In the genomic region with DNA sequence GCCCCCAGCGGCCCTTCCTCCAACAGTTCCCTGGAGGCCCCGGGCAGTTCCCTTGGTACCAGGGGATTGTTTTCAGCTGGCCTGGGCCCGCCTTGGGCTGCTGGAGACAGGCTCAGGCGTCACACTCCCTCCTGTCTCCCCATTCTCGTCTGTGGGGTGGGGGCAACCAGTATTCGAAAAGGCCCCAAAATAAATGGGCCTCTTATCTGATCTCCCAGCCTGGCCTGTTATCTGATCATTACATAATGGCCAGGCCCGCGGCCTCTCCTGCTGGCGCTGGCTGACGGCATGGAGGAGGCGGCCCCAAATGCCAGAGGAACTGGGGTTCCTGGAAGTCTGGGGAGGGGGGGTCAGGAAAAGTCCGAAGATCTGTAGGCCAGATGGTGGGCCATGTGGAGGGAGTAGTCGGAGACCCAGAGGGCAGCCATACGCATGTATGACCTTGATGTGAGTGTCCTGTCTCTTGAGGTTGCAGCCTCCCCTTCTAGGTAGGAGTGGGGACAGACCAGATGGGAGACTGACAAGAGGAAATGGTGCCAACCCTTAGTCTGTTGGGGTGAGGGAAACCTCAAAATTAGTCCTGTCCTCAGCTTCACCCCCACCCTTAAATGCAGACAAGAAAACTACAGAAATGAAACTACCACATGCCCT, we compare ENCODE assay signal across 8 mouse cellular contexts. TPM values are rescaled to one million over a fixed set of nuclear protein-coding genes. Genes with fewer than 3 reads are reported as not detected.
DNase-seq lines count a peak whose midpoint lies in the region; ATAC-seq and TF ChIP-seq lines count a peak whose summit lies in the region.

No protein-coding gene starts in this region.

- no peaks in the 10 kb centered on the region for H3K27me3 ChIP-seq in neural tube, embryonic 13.5 days
- no peaks in the 10 kb centered on the region for H3K27me3 ChIP-seq in hindbrain, embryonic 15.5 days
- no peaks in the 10 kb centered on the region for H3K27me3 ChIP-seq in liver, embryonic 14.5 days (ENCODE audit: control insufficient read depth, insufficient read depth, low read length)
- H3K27me3 ChIP-seq in stomach, postnatal 0 days (ENCODE audit: control insufficient read depth, insufficient read depth, low read length), result no peaks in the 10 kb centered on the region

- TF ChIP-seq EP300 in liver, embryonic 14.5 days (IDR thresholded peaks at IDR 0.05; ENCODE audit: low read depth), result no peak
- TF ChIP-seq EP300 in stomach, postnatal 0 days (optimal IDR thresholded peaks at IDR 0.05), result no peak

- H3K4me3 ChIP-seq in neural tube, embryonic 13.5 days, result no peak overlapping the region
- H3K4me3 ChIP-seq in hindbrain, embryonic 15.5 days, result no peak overlapping the region
- no peak overlapping the region for H3K4me3 ChIP-seq in liver, embryonic 14.5 days (ENCODE audit: insufficient read depth in 1 of 2, low read depth in 2 of 2, low read length in 2 of 2)
- H3K4me3 ChIP-seq in stomach, postnatal 0 days (ENCODE audit: low read depth, low read length), result no peak overlapping the region

- WGBS in neural tube, embryonic 13.5 days, result 79% methylated on average over 14 of the region's 14 CpGs
- 70% methylated on average over 14 of the region's 14 CpGs for WGBS in hindbrain, embryonic 15.5 days
- 45% methylated on average over 14 of the region's 14 CpGs for WGBS in liver, embryonic 14.5 days (ENCODE audit: insufficient replicate concordance)
- WGBS in stomach, postnatal 0 days, result 67% methylated on average over 14 of the region's 14 CpGs

- peak overlapping the region; percentile 38; the same call in 1 of the 2 replicates for H3K27ac ChIP-seq in neural tube, embryonic 13.5 days (replicated peaks)
- H3K27ac ChIP-seq in hindbrain, embryonic 15.5 days (replicated peaks), result peak overlapping the region; percentile 1; the same call in 1 of the 2 replicates
- H3K27ac ChIP-seq in liver, embryonic 14.5 days, result no peak overlapping the region
- peak overlapping the region; percentile 74 for H3K27ac ChIP-seq in stomach, postnatal 0 days (replicated peaks)

- no peak for TF ChIP-seq CTCF in liver, embryonic 14.5 days (IDR thresholded peaks at IDR 0.05; ENCODE audit: low read depth)
- no peak for TF ChIP-seq CTCF in stomach, postnatal 0 days (IDR thresholded peaks at IDR 0.05; ENCODE audit: low read depth)

- H3K4me2 ChIP-seq in neural tube, embryonic 13.5 days, result no peak overlapping the region
- H3K4me2 ChIP-seq in hindbrain, embryonic 15.5 days, result no peak overlapping the region
- H3K4me2 ChIP-seq in liver, embryonic 14.5 days (ENCODE audit: low read depth), result 0 out of 2 replicates have a peak overlapping the region, but pooled peaks have one; percentile 15
- no peak overlapping the region for H3K4me2 ChIP-seq in stomach, postnatal 0 days (replicated peaks; ENCODE audit: low read depth)

- H3K9me3 ChIP-seq in neural tube, embryonic 13.5 days, result no peaks in the 10 kb centered on the region
- H3K9me3 ChIP-seq in hindbrain, embryonic 15.5 days, result no peaks in the 10 kb centered on the region
- H3K9me3 ChIP-seq in liver, embryonic 14.5 days (ENCODE audit: control insufficient read depth, low read length), result no peaks in the 10 kb centered on the region
- no peaks in the 10 kb centered on the region for H3K9me3 ChIP-seq in stomach, postnatal 0 days (ENCODE audit: control insufficient read depth, low read length)

- 0 out of 2 replicates have a peak, but pooled peaks cover 5% of the 10 kb centered on the region for H3K4me1 ChIP-seq in neural tube, embryonic 13.5 days (replicated peaks)
- no peaks in the 10 kb centered on the region for H3K4me1 ChIP-seq in hindbrain, embryonic 15.5 days (replicated peaks)
- peaks cover 9 to 33% of the 10 kb centered on the region in 2 experiments for H3K4me1 ChIP-seq in liver, embryonic 14.5 days (replicated peaks; ENCODE audit: control insufficient read depth in 2 of 2, insufficient read depth in 2 of 2, low read length in 1 of 2)
- no peaks in the 10 kb centered on the region for H3K4me1 ChIP-seq in stomach, postnatal 0 days (replicated peaks; ENCODE audit: control insufficient read depth, insufficient read depth)

- no peak for DNase-seq in neural tube, embryonic 10.5 days (ENCODE audit: extremely low spot score, low spot score)
- no peak for DNase-seq in liver, embryonic 14.5 days (ENCODE audit: low read depth in 3 of 3, low spot score in 3 of 3)
- DNase-seq in stomach, postnatal 0 days (ENCODE audit: low spot score), result no peak
- no peak for DNase-seq in cerebellum, postnatal 36 days
- no peak for DNase-seq in urinary bladder, postnatal 10 days (ENCODE audit: low spot score)
- no peak for DNase-seq in spleen, adult 12 weeks (ENCODE audit: low spot score)

- H3K9ac ChIP-seq in neural tube, embryonic 13.5 days, result no peak overlapping the region
- H3K9ac ChIP-seq in hindbrain, embryonic 15.5 days, result no peak overlapping the region
- H3K9ac ChIP-seq in liver, embryonic 14.5 days (replicated peaks), result no peak overlapping the region
- H3K9ac ChIP-seq in stomach, postnatal 0 days (ENCODE audit: low read length), result no peak overlapping the region

- H3K36me3 ChIP-seq in neural tube, embryonic 13.5 days, result no peaks in the 10 kb centered on the region
- no peaks in the 10 kb centered on the region for H3K36me3 ChIP-seq in hindbrain, embryonic 15.5 days
- no peaks in the 10 kb centered on the region for H3K36me3 ChIP-seq in liver, embryonic 14.5 days (replicated peaks; ENCODE audit: control insufficient read depth, insufficient read depth, low read depth)
- H3K36me3 ChIP-seq in stomach, postnatal 0 days (ENCODE audit: control insufficient read depth, insufficient read depth, low read length), result no peaks in the 10 kb centered on the region

- no peak for ATAC-seq in neural tube, embryonic 13.5 days (ENCODE audit: low read depth)
- ATAC-seq in hindbrain, embryonic 15.5 days (ENCODE audit: low FRiP score, low read depth), result no peak
- no peak for ATAC-seq in liver, embryonic 14.5 days (ENCODE audit: insufficient read depth)
- ATAC-seq in stomach, postnatal 0 days (ENCODE audit: low FRiP score, low TSS enrichment), result peak; percentile 15; the same call in 1 of the 2 replicates

RNA-seq across cellular contexts. Expression of a gene that starts 8.5 kb away (rescaled TPM):
- 28.4 and 31.5 TPM in 2 replicates for polyA plus RNA-seq in neural tube, embryonic 13.5 days (2015; fragmentation: Nextera tagmentation; extraction: Ambion mirVana)
- 29.2 and 33.9 TPM in 2 replicates for polyA plus RNA-seq in hindbrain, embryonic 15.5 days (2015; fragmentation: Nextera tagmentation; extraction: Ambion mirVana)
- 15.4 and 17.6 TPM in 2 replicates for polyA plus RNA-seq in liver, embryonic 14.5 days (2012; rRNA removed)
- polyA plus RNA-seq in liver, embryonic 14.5 days (2014; fragmentation: Nextera tagmentation; extraction: Ambion mirVana), result 13.9 and 16.5 TPM in 2 replicates
- polyA plus RNA-seq in stomach, postnatal 0 days (2015; fragmentation: Nextera tagmentation; extraction: Ambion mirVana), result 23.0 and 23.3 TPM in 2 replicates

RNA-seq across cellular contexts. Expression of a gene that starts 33.3 kb away (rescaled TPM):
- 74.2 and 75.4 TPM in 2 replicates for polyA plus RNA-seq in neural tube, embryonic 13.5 days (2015; fragmentation: Nextera tagmentation; extraction: Ambion mirVana)
- 89.0 and 95.9 TPM in 2 replicates for polyA plus RNA-seq in hindbrain, embryonic 15.5 days (2015; fragmentation: Nextera tagmentation; extraction: Ambion mirVana)
- 0.34 and 0.37 TPM in 2 replicates for polyA plus RNA-seq in liver, embryonic 14.5 days (2012; rRNA removed)
- polyA plus RNA-seq in liver, embryonic 14.5 days (2014; fragmentation: Nextera tagmentation; extraction: Ambion mirVana), result 0.44 and 0.59 TPM in 2 replicates
- 21.8 and 26.1 TPM in 2 replicates for polyA plus RNA-seq in stomach, postnatal 0 days (2015; fragmentation: Nextera tagmentation; extraction: Ambion mirVana)

RNA-seq across cellular contexts. Expression of a gene that starts 49.1 kb away (rescaled TPM):
- polyA plus RNA-seq in neural tube, embryonic 13.5 days (2015; fragmentation: Nextera tagmentation; extraction: Ambion mirVana), result 14.3 and 14.7 TPM in 2 replicates
- polyA plus RNA-seq in hindbrain, embryonic 15.5 days (2015; fragmentation: Nextera tagmentation; extraction: Ambion mirVana), result 20.4 and 22.7 TPM in 2 replicates
- 45.3 and 51.0 TPM in 2 replicates for polyA plus RNA-seq in liver, embryonic 14.5 days (2012; rRNA removed)
- 21.6 and 25.7 TPM in 2 replicates for polyA plus RNA-seq in liver, embryonic 14.5 days (2014; fragmentation: Nextera tagmentation; extraction: Ambion mirVana)
- 15.1 and 17.3 TPM in 2 replicates for polyA plus RNA-seq in stomach, postnatal 0 days (2015; fragmentation: Nextera tagmentation; extraction: Ambion mirVana)

RNA-seq across cellular contexts. Expression of a gene that starts 55.4 kb away (rescaled TPM):
- polyA plus RNA-seq in neural tube, embryonic 13.5 days (2015; fragmentation: Nextera tagmentation; extraction: Ambion mirVana), result 9.4 and 11.0 TPM in 2 replicates
- polyA plus RNA-seq in hindbrain, embryonic 15.5 days (2015; fragmentation: Nextera tagmentation; extraction: Ambion mirVana), result 24.1 and 27.7 TPM in 2 replicates
- 9.9 and 14.3 TPM in 2 replicates for polyA plus RNA-seq in liver, embryonic 14.5 days (2012; rRNA removed)
- polyA plus RNA-seq in liver, embryonic 14.5 days (2014; fragmentation: Nextera tagmentation; extraction: Ambion mirVana), result 3.2 and 4.4 TPM in 2 replicates
- 9.1 and 11.3 TPM in 2 replicates for polyA plus RNA-seq in stomach, postnatal 0 days (2015; fragmentation: Nextera tagmentation; extraction: Ambion mirVana)

RNA-seq across cellular contexts. Expression of a gene that starts 58.0 kb away (rescaled TPM):
- polyA plus RNA-seq in neural tube, embryonic 13.5 days (2015; fragmentation: Nextera tagmentation; extraction: Ambion mirVana), result 72.2 and 74.6 TPM in 2 replicates
- polyA plus RNA-seq in hindbrain, embryonic 15.5 days (2015; fragmentation: Nextera tagmentation; extraction: Ambion mirVana), result 69.0 and 73.4 TPM in 2 replicates
- polyA plus RNA-seq in liver, embryonic 14.5 days (2012; rRNA removed), result 53.9 and 60.7 TPM in 2 replicates
- 36.5 and 42.0 TPM in 2 replicates for polyA plus RNA-seq in liver, embryonic 14.5 days (2014; fragmentation: Nextera tagmentation; extraction: Ambion mirVana)
- polyA plus RNA-seq in stomach, postnatal 0 days (2015; fragmentation: Nextera tagmentation; extraction: Ambion mirVana), result 55.8 and 57.8 TPM in 2 replicates

Comparison
In these comparisons a context has a peak if more than half of its experiments do, and no peak if none do; other contexts are left out.
1. RNA of a gene that starts 33.3 kb away (polyA plus RNA-seq): 89.0 to 95.9 TPM in hindbrain, embryonic 15.5 days, 74.2 to 75.4 TPM in neural tube, embryonic 13.5 days and 21.8 to 26.1 TPM in stomach, postnatal 0 days; 0.34 to 0.59 TPM in liver, embryonic 14.5 days; every median in the first group is over 10 times any median in the second.